Mouse (Mus musculus): Measurements from ENCODE around the gene Fiz1. TPM values are rescaled to one million over a fixed set of nuclear protein-coding genes. Genes with fewer than 3 reads are reported as not detected.
A peak's percentile ranks its signal among the peaks of the same experiment; 100 is the strongest.
"Not testable (repeated sequence)": the region's sequence is repeated elsewhere in the genome, so short reads cannot be mapped to it uniquely, and the experiment has no call there.

The Fiz1 gene
- polyA plus RNA-seq, 1 experiment from 2014 or later = 59.3 TPM

DNA sequence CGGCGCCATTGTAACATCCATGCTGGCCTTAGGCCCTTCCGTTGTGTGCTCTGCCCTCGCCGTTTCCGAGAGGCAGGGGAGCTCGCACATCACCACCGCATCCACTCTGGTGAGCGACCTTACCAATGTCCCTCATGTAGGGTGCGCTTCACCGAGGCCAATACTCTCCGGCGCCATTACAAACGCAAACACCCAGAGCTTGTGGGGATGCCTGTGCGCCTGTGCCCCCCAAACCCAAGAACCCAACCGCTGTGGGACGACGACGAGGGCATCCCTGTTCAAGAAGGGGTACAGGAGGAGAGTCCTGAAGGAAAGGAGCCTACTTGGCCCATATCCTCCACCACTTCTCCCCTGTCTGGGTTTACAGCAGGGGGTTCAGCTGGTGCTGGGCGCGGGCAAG, 3.4 kb upstream of the Fiz1 start:
- Histone ChIP-seq H3K27ac (no peak overlapping the region), H3K27me3 (no peaks in the 10 kb centered on the region), H3K9ac (no peak overlapping the region), H3K4me2 (replicated peaks) (no peak overlapping the region), H3K4me1 (peaks cover 16% of the 10 kb centered on the region), H3K36me3 (peaks cover 14% of the 10 kb centered on the region), H3K4me3 (no peak overlapping the region), H3K9me3 (no peaks in the 10 kb centered on the region)
- no peak for ATAC-seq (ENCODE audit: insufficient number of reproducible peaks, insufficient read depth, low FRiP score, low TSS enrichment)
- WGBS = 95% methylated on average over 21 of the region's 21 CpGs

DNA sequence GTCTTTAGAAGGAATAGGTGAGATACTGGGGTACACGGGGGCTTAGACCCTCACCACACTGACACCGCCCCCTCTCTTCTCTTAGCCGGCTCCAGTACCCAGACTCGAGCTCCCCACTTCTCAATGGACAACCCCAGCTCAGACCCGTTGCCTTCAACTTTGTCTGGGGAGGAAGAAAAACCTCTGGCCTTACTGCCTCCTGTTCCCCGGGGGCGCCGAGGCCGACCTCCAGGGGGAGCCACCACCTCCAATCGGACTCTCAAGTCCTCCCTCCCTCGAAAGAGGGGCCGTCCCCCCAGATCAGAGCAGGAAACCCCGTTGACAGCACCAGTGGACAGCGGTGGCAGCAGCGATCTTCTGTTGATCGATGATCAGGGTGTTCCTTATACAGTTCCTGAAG, 2.9 kb upstream of the Fiz1 start:
- Histone ChIP-seq H3K4me1 (peaks cover 16% of the 10 kb centered on the region), H3K4me3 (no peak overlapping the region), H3K9me3 (no peaks in the 10 kb centered on the region), H3K9ac (no peak overlapping the region), H3K36me3 (peaks cover 15% of the 10 kb centered on the region), H3K4me2 (replicated peaks) (no peak overlapping the region), H3K27me3 (no peaks in the 10 kb centered on the region), H3K27ac (no peak overlapping the region)
- no peak for ATAC-seq (ENCODE audit: insufficient number of reproducible peaks, insufficient read depth, low FRiP score, low TSS enrichment)
- 91% methylated on average over 16 of the region's 16 CpGs for WGBS

DNA sequence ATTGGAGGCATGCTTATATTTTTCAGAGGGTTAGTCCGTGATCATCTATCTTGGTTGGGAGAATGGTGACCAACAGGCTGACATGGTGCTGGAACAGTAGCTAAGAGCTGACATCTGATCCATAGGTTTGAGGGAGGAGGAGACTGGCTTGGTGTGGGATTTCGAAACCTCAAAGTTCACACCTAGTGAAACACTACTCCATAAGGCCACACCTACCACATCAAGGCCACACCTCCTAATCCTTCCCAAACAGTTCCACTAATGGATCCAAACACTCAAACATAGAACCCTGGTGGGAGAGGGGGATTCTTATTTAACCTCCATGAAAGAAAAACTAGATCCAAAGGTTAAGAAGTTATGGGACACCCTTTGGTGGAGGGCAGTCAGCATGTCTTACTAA, 2.4 kb upstream of the Fiz1 start:
- no peaks in the 10 kb centered on the region for H3K9me3 ChIP-seq
- peaks cover 16% of the 10 kb centered on the region for H3K4me1 ChIP-seq
- H3K4me2 ChIP-seq (replicated peaks) = no peak overlapping the region
- H3K27ac ChIP-seq = no peak overlapping the region
- H3K27me3 ChIP-seq = no peaks in the 10 kb centered on the region
- no peak overlapping the region for H3K9ac ChIP-seq
- 95% methylated on average over 2 of the region's 2 CpGs for WGBS
- ATAC-seq (ENCODE audit: insufficient number of reproducible peaks, insufficient read depth, low FRiP score, low TSS enrichment) = no peak
- peaks cover 14% of the 10 kb centered on the region for H3K36me3 ChIP-seq
- no peak overlapping the region for H3K4me3 ChIP-seq

DNA sequence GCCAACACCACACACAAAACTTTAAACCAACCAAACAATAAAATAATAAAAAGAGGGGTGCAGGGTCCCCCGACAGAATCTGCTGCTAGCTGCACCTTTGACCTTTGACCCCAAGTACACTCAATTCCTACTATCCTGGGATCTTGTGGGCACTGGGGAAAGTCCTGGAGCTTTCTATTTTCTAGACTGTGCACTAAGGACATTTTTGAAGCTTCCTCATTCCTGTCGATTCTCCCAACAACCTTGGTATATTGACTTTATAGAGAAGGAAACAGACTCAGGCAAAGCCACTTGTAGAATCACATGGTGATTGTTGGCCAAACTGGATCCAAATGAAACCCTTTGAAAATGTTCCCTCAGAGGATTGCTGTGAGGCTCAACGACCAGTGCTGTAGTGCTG, 1.6 kb upstream of the Fiz1 start:
- peak overlapping the region; percentile 59 for H3K4me2 ChIP-seq (replicated peaks)
- peaks cover 11% of the 10 kb centered on the region for H3K4me1 ChIP-seq
- H3K9ac ChIP-seq = peak overlapping the region; percentile 62
- H3K9me3 ChIP-seq = no peaks in the 10 kb centered on the region
- peaks cover 20% of the 10 kb centered on the region for H3K36me3 ChIP-seq
- no peaks in the 10 kb centered on the region for H3K27me3 ChIP-seq
- peak overlapping the region; percentile 98 for H3K27ac ChIP-seq
- H3K4me3 ChIP-seq = peak overlapping the region; percentile 66
- ATAC-seq (ENCODE audit: insufficient number of reproducible peaks, insufficient read depth, low FRiP score, low TSS enrichment) = no peak
- 64% methylated on average over 3 of the region's 3 CpGs for WGBS

DNA sequence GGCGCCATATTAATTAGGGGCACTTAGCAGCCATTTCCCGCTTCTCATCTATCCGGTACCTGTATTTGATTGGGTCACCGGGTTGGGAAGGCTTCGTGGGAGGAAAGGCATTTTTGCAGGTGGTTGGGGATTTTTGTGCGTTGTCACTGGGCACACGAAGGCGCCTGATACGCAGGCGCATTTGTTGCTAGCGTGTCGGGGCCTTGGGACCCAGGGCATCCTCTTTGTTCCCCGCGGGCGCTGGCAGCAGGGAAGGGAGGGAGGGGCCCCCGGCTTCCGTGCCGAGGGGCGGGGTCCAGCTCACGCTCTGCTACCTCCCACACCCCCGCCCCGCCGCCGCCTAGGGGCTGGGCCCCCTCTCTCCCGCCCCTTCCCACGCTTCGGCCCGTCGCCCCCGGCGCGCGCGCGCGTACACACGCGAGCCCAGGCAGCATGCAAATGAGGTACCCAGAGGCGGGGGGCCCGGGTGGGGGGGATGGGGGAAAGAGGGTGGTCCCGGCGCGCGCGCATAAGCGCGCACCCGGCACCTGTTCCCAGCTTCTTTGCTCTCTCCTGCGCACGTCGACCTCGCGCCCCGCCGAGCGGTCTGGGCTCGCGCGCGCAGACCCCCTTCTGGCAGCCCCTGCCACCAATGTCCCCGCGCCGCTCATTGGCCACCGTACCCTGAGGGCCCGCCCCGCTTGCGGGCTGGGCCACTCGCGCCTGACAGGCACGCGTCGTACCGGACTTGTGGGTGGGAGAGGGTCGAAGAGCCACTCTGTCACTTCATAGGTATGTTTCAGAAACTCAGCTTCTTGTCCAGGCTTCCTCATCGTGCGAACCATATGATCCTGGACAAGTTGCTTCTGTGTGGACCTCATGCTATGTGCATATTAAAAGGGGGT, 863 bp upstream of the Fiz1 start, which contains the start of gene Gm44973:
Gene Gm44973 (plus strand): TSS at position 379 of the 884 bp plus-strand sequence.
- peak within 1 kb of the TSS; percentile 59 for H3K4me2 ChIP-seq (replicated peaks)
- H3K4me1 ChIP-seq = peaks cover 11% of the 10 kb centered on the region; the same call in 1 of the 2 replicates
- H3K9ac ChIP-seq = peak within 1 kb of the TSS; percentile 82
- WGBS = under 1% methylated on average over 67 of the region's 76 CpGs
- no peaks in the 10 kb centered on the region for H3K9me3 ChIP-seq
- H3K36me3 ChIP-seq = peaks cover 27% of the 10 kb centered on the region
- peak within 1 kb of the TSS; percentile 66 for H3K4me3 ChIP-seq
- ATAC-seq (ENCODE audit: insufficient number of reproducible peaks, insufficient read depth, low FRiP score, low TSS enrichment) = peak; percentile 72
- peak within 1 kb of the TSS; percentile 98 for H3K27ac ChIP-seq
- H3K27me3 ChIP-seq = no peaks in the 10 kb centered on the region

DNA sequence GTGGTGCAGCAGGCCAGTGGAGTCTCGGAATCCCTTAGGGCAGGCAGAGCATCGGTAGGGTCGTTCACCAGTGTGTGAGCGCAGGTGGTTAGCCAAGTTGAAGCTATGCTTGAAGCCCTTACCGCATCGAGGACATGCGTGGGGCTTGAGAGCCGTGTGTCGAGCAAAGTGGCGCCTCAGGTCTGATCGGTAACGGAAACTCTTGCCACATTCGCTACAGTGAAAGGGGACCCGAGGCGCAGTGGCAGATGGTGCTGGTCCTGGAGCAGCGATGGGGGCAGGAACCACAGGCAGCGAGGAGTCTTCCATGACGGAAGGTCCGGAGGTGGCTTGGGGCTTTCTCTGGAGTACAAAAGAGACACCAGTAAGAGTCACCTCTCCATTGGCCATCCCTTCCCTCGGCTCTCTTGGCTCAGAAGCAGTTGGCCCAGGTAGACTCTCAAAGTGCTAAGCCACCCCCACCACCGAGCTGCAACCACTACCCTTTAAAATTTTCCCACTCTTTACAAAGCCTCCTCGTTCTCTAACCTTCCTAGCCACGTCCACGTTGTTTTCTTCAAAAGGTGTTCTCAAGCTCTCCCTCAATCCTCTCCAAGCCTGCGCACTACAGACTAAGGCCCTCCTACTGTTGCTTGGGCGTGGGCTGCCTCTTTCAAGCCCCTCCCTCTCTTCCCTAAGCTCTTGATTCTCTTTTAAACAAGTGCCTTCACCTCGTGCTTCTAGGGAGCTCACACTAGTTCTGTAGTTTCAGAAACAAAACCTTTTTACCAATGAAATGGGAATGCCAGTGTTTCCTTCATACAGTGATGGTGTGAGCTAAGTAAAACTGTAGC, 1.6 kb downstream of the Fiz1 start:
- Histone ChIP-seq H3K9ac (no peak overlapping the region), H3K27ac (no peak overlapping the region), H3K27me3 (no peaks in the 10 kb centered on the region), H3K9me3 (no peaks in the 10 kb centered on the region), H3K36me3 (peaks cover 52% of the 10 kb centered on the region), H3K4me2 (replicated peaks) (peak overlapping the region; percentile 59), H3K4me3 (0 out of 2 replicates have a peak overlapping the region, but pooled peaks have one; percentile 66), H3K4me1 (peaks cover 11% of the 10 kb centered on the region; the same call in 1 of the 2 replicates)
- 92% methylated on average over 27 of the region's 27 CpGs for WGBS
- ATAC-seq (ENCODE audit: insufficient number of reproducible peaks, insufficient read depth, low FRiP score, low TSS enrichment) = no peak

DNA sequence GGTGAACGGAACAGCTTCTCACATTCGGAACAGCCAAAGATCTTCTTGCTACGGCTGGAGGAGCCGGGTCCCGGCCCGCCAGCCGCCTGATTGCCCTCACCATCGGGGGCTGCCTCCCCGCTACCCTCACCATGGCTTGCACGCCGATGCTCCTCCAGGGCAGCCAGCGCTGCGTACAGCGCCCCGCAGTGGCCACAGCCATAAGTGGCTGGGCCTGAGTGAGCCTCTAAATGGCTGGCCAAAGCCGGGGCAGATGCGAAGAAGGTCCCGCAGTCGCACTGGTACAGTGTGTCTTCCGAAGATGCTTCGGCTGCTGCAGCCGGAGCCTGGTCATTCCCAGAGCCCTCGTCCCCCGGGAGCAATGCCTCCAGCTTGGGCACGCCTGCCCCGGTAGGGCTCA, 6.3 kb downstream of the Fiz1 start:
- WGBS = 96% methylated on average over 26 of the region's 26 CpGs
- no peak overlapping the region for H3K27ac ChIP-seq
- no peak for ATAC-seq (ENCODE audit: insufficient number of reproducible peaks, insufficient read depth, low FRiP score, low TSS enrichment)
- no peak overlapping the region for H3K4me3 ChIP-seq
- no peaks in the 10 kb centered on the region for H3K9me3 ChIP-seq
- H3K27me3 ChIP-seq = no peaks in the 10 kb centered on the region
- no peak overlapping the region for H3K4me2 ChIP-seq (replicated peaks)
- H3K4me1 ChIP-seq = peaks cover 2% of the 10 kb centered on the region; the same call in 1 of the 2 replicates
- no peak overlapping the region for H3K9ac ChIP-seq
- H3K36me3 ChIP-seq = peaks cover 70% of the 10 kb centered on the region

DNA sequence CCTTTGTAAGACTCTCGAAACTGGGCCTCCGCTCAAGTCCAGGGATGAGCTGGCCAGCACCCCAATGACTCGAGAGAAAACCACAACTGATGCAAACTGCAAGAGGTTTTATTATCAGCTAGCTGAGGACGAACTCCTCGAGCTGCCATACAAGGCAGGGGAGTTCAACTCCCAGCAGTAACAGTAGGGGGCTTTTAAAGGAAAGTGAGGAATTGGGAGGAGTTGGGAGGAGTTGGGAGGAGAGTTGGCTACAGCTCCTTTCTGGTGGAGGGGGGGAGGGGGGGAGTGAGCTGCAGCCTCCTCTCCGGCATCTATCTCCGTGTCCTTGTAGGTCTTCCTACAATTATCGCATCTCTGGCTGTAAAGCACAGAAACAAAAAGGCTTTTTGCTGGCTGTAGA, 11.6 kb downstream of the Fiz1 start:
- H3K36me3 ChIP-seq = peaks cover 18% of the 10 kb centered on the region
- H3K4me3 ChIP-seq; ATAC-seq (ENCODE audit: insufficient number of reproducible peaks, insufficient read depth, low FRiP score, low TSS enrichment); H3K4me2 ChIP-seq (replicated peaks); H3K27me3 ChIP-seq; H3K9me3 ChIP-seq; H3K4me1 ChIP-seq; H3K9ac ChIP-seq; H3K27ac ChIP-seq: not testable (repeated sequence)
- WGBS = 65% methylated on average over 8 of the region's 8 CpGs

DNA sequence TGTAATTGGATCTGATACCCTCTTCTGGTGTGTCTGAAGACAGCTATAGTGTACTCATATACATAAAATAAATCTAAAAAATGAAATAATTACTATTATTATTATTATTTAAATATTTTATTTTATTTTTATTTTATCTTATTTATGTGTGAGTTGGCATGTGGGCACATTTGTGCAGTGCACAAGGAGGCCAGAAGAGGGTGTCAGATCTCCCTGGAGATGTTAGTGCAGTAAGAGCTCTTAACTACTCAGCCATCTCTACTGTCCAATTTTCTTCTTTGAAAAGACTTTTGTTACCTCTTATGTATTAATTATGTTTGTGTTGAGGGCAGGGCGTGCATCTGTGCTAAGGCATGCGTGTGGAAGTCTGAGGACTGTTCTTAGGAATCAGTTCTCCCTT, 14.6 kb downstream of the Fiz1 start:
- WGBS = 72% methylated on average over 2 of the region's 2 CpGs
- Histone ChIP-seq H3K4me3 (no peak overlapping the region), H3K4me2 (replicated peaks) (no peak overlapping the region), H3K9ac (no peak overlapping the region), H3K36me3 (no peaks in the 10 kb centered on the region), H3K4me1 (peaks cover 11% of the 10 kb centered on the region), H3K27ac (no peak overlapping the region), H3K9me3 (no peaks in the 10 kb centered on the region), H3K27me3 (peaks cover 2% of the 10 kb centered on the region)
- ATAC-seq (ENCODE audit: insufficient number of reproducible peaks, insufficient read depth, low FRiP score, low TSS enrichment) = no peak

DNA sequence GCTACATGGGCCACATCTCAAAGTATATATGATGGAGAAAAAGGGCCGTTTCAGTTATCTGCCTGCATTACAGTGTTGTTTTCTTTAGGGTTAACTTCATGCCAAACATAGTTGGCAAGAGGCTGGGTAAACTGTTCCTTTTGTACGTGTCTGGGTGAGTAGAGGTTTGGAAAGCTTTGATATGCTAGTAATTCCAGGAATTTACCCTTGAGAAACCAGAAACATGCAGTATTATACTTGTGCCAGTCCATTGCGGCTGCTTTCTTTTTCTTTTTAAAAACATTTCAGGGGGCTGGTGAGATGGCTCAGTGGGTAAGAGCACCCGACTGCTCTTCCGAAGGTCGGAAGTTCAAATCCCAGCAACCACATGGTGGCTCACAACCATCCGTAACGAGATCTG, 17.6 kb downstream of the Fiz1 start:
- Histone ChIP-seq H3K27me3 (peaks cover 24% of the 10 kb centered on the region), H3K4me2 (replicated peaks) (peak overlapping the region; percentile 71), H3K4me1 (peaks cover 28% of the 10 kb centered on the region), H3K9me3 (peaks cover 13% of the 10 kb centered on the region), H3K27ac (no peak overlapping the region), H3K36me3 (peaks cover 26% of the 10 kb centered on the region), H3K9ac (peak overlapping the region; percentile 85), H3K4me3 (peak overlapping the region; percentile 74)
- 64% methylated on average over 8 of the region's 8 CpGs for WGBS
- no peak for ATAC-seq (ENCODE audit: insufficient number of reproducible peaks, insufficient read depth, low FRiP score, low TSS enrichment)

DNA sequence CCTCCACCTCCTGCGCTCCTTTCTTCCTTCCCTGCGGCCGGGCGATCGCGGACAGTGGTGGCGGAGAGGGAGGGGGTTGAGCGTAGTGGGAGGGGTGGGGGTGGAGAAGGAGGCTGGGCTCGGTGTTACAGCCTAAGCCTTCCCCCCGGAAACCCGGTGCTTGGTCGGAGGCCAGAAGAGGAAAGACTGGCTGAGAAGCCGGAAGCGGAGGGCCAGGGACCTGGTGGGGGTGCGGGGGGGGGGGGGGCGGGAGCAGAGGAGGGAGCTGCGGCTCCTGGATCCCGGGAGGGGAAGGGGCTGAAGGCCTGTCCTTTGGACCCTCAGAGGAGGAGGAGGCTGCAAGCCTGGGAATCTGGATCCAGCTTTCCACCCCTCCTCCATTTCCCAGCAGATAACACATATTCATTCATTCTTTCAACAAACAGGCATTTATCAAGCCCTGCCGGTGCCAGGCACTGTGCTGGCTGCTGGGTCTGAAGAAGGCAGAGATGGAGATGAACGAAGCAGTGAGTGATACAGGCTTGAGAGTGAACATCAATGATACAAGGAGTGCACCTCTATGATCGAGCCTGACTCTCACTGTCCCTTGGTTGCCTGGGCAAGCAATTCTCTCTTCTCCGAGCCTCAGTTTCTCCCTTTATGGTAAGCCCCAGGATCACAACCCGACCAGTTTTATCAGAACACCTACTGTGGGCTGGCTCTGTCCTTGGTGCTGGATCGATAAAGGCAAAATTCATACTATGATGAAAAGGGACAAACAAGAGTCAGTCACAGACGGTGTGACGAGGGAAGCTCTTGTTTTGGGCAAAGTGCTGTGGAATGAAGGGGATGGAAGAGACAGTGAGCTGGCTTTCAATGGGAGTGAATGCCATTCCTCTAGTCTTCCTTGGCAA, 18.2 kb downstream of the Fiz1 start, which contains the start of gene Zfp579:
Gene Zfp579 (minus strand): TSS at position 156 of the 893 bp plus-strand sequence.
- Histone ChIP-seq H3K9ac (peak within 1 kb of the TSS; percentile 85), H3K27ac (peak within 1 kb of the TSS; percentile 61), H3K4me1 (peaks cover 28% of the 10 kb centered on the region), H3K9me3 (peaks cover 19% of the 10 kb centered on the region), H3K27me3 (peaks cover 24% of the 10 kb centered on the region), H3K36me3 (peaks cover 32% of the 10 kb centered on the region), H3K4me2 (replicated peaks) (peak within 1 kb of the TSS; percentile 71), H3K4me3 (peak within 1 kb of the TSS; percentile 74)
- 4% methylated on average over 17 of the region's 26 CpGs for WGBS
- ATAC-seq (ENCODE audit: insufficient number of reproducible peaks, insufficient read depth, low FRiP score, low TSS enrichment) = peak; percentile 73

Data from embryonic facial prominence, embryonic 12.5 days (tissue).